Mouse (Mus musculus) frontal cortex, postnatal 14 days (tissue): Measurements from ENCODE around the gene Runx3.
"Not testable (repeated sequence)": the region's sequence is repeated elsewhere in the genome, so short reads cannot be mapped to it uniquely, and the experiment has no call there.

ENCODE experiments used
- DNase-seq, 2 experiments: peaks; one replicate each; pipeline ENCODE4 v3.0.0; 2022; ENCODE audit warnings: low spot score in 2 of 2

Runx3 gene

DNA sequence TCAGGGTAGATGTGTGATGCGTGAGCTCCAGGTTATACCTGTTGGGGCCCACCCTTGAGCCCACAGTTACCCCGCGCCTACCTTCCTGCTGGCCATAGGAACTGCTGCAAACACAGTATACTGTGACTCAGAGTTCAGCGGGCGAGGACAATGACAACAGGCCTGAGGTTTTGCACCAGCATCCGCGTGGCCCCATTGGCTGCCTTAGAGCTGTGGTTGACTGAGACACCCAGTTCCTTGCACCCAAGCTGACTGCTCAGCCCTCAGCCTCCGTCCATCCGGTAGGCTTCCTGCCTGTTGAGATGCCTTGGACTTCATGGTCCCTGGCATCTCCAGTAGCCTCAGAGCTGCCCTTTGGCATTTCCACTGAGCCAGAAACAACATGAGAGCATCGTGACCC lies 48.6 kb downstream of the Runx3 start:
- no peak for DNase-seq

DNA sequence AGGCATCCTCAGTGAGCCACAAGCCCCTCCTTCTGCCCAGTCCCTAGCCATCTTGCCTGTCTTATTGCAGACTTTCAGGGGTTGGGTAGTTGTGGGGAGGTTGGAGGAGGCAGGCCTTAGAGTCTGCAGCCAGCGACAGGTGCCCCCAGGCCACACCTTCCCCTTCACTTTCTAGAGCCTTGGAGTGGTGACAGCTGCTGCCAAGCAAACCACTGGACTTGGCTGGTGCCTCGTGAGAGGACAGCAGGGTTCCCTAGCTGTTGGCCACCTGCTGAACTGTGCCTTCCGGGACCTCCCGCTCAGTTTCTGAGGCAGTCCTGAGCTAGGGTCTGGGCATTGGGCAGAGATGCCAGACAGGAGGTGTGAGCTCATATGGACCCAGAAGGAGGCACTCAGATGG lies 49.0 kb downstream of the Runx3 start:
- DNase-seq = no peak

DNA sequence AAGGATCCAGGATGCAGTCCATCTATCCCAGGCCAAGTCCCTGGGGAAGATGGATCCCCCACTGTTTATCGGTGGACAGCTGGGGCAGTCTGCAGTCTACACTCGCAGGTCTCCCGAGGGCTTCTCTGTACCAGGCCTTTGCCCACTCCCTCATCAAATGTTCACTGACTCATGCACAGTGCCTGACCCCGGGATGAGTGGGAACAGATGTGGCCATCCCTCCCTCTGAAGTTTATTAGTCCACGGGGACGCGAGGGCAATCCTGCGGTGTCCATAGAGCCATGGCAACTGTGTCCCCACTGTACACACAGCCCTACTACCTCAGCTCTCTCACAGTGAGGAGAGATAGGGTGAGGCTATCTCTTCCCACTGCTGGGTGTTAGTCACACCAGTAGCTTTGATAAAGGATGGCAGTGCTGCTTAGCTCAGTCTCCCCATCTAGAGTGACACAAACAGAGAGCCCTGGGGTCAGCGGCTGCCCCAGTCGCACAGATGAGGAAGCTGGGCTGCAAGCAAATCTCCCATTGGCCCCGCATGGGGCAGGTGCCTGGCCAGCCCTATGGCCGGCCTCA lies 50.9 kb downstream of the Runx3 start:
- DNase-seq = no peak

DNA sequence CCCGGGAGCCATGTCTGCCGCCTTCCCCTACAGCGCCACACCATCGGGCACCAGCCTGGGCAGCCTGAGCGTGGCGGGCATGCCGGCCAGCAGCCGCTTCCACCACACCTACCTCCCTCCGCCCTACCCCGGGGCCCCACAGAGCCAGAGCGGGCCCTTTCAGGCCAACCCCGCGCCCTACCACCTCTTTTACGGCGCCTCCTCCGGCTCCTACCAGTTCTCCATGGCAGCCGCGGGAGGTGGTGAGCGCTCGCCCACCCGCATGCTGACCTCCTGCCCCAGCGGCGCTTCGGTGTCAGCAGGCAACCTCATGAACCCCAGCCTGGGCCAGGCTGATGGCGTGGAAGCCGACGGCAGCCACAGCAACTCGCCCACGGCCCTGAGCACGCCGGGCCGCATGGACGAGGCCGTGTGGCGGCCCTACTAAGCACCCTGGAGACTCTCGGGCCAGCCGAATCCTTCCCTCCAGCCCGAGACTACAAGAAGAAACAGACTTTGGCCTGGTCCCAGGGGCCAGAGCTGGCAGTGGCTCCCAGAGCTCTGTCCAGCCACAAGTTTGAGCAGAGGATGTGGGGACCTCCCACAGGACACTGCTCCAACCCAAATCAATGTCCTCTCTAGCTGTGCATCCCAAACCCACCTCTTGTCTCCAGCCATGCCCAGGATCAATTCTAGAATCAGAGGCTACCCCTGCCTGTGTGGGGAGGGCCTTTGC lies 55.1 kb downstream of the Runx3 start:
- no peak for DNase-seq

DNA sequence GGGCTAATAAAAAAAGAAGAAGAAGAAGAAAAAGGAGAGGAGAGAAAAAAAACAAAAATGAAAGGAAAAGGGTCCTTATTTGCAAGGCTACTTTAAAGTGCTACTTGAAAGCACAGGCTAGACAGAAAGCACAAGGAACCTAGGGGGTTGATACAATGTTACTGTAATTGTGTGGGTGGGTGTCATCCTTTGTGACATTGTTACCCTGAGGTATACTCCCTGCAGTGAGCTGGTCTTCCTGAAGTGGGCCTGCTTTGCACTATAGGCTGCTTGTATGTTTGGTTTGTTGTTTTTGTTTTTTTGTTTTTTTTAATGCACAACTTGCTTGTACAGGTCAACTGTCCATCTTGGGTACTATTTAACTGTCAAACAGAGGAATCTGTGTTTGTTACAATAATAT lies 57.1 kb downstream of the Runx3 start:
- no peak for DNase-seq

DNA sequence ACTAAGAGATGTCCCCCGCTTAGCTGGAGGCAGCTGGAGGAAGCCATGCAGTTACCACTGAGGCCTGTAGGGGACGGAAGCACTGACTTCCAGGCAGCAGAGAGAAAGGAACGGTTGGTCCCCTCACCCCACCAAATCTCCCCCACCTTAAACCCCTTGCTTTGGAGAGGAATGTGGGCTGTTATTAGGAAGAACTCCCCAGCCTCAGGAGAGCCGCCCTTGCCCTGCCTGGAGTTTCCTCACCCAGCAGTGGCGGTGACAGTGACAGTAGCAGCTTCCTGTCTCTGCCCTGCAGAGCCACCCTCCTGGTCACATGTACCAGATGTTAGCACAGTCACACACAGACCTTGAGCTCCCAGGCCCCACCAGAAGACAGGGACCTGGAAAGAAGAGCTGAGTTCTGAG lies 58.6 kb downstream of the Runx3 start:
- DNase-seq = no peak

DNA sequence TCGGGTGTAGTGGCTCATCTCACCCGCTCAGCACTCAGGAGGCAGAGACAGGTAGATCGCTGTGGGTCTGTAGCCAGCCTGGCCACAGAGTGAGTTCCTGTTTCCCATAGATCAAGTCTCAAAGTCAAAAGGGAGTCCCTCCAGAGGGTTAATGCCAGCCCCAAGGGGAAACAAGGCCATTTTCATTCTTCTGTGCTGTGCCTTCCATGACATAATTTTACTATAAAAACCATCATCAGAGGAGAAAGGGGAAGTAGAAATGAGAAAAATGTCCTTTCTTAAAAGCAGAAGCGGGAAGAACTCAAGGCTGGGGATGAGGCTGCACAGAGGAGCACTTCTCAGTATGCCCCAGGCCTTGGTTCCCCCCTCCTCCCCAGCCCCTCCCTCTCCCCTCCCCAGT lies 61.4 kb downstream of the Runx3 start:
- no peak for DNase-seq

DNA sequence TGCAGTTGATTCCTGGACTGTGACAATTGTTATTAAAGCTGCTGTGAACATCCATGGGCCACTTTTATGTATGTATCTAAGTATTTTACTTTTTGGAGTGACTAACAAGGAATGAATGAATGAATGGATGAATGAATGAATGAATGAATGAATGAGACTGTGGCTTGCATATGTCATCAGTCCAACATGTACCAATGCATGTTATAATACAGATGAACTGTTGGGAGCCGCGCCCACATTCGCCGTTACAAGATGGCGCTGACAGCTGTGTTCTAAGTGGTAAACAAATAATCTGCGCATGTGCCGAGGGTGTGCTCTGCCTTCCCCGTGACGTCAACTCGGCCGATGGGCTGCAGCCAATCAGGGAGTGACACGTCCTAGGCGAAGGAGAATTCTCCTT lies 63.8 kb downstream of the Runx3 start:
- DNase-seq = not testable (repeated sequence)

DNA sequence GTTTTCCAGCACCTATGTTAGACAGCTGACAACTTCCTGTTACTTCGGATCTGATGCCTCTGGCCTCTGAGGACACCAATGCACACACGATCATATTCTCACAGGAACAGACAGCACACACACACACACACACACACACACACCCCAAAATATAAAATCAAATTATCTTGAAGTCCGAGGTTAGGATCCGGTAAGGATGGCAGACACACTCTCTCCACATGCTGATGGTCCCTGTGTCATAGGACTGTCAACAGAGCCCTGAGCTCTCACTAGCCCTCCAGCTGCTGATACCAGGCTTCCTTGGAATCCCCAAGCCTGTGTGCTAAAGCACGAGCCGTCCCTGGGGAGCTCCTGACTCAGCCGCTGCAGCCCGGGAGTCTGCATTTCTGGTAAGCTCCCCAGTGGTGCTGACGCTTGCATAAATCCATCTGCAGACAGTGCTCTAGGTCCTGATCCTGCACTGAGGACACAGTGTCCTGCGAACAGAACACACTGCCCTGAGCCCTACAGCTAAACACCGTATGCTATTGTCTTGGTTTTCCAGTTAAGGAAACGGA lies 69.1 kb downstream of the Runx3 start:
- no peak for DNase-seq

DNA sequence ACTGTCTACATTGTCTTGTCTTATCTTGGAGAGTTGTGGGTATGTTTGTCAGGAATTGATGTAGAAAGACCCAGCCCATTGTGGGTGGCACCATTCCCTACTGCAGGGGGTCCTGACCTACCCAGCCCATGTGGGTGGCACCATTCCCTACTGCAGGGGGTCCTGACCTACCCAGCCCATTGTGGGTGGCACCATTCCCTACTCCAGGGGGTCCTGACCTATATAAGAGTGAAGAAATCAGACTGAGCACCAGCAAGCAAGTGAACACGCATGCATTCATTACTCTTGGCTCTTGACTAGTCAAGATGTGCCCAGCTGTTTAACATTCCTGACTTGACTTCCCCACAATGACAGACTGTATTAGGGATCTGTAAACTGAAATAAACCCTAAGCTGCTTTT lies 69.9 kb downstream of the Runx3 start:
- no peak for DNase-seq

DNA sequence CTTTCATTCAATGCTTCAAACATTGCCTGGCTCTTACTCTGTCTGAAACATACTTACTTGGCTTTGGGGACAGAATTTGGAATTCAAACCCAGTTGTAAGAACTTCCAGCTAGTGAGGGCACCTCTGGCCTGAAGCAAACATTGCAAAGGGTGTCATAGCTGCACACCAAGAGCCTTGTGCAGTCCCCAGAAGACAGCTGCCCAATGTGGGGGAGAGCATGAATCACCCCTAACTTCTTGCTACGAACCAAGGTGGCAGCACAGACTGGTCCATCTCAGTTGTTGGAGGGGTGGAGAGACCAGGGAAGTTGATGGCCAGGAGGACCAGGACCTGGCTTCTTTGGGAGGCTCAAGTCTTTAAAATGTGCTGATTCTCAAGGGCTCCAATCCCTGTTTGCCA lies 70.7 kb downstream of the Runx3 start:
- no peak for DNase-seq

DNA sequence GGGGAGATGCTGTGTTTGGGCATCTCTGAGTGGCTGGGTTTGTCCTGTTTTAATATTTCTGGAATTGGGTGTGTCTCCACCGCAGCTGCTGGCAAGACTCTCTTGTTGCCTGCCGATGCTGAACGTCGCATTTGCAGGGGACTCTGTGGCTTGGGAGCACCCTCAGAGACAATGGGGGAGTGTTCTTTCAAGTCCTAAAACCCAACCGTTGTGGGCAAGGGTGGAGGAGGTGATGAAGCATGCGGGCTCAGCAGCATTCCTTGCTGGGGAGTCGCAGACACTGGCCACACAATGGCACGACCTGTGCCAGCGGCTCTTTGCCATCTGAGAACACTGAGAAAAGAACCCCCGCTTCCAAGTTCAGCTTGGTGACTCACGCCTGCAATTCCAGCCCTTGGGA lies 71.2 kb downstream of the Runx3 start:
- DNase-seq = no peak

DNA sequence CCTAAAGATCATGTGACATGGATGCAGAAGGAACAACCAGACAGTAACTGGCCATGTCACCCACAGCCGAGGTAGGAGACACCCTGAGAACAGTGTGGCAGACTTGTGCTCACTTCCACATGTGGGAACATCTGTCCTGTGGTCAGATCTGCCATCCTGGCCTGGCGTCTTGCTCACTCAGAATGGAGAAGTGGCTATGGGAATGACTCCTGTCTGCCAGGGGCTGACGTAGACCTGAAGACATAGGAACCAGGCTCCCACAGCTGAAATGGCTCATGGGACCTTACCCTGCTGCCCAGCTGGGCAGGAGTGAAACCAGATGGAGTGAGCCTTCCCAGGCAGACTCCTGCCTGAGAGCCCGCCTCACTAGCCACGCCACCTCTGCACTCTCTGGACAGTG lies 72.4 kb downstream of the Runx3 start:
- no peak for DNase-seq

DNA sequence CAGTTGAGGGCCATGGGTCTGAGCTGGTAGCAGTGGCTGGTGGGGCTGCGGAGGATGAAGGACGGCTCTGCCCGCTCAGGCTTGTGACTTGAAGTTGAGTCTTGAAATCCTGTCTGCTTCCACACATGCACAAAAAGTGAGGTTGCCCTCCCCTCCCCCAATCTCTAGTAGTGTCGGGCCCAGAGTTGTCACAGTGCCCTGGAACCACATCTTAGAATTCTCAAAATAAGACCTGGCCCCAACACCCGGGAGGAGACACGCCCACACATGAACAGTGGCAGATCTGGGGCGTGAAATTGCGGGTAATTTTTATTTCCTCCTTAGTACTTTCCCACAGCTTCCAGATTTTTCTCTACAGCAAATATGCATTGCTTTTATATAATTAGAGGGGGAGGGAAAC lies 77.4 kb downstream of the Runx3 start:
- no peak for DNase-seq

DNA sequence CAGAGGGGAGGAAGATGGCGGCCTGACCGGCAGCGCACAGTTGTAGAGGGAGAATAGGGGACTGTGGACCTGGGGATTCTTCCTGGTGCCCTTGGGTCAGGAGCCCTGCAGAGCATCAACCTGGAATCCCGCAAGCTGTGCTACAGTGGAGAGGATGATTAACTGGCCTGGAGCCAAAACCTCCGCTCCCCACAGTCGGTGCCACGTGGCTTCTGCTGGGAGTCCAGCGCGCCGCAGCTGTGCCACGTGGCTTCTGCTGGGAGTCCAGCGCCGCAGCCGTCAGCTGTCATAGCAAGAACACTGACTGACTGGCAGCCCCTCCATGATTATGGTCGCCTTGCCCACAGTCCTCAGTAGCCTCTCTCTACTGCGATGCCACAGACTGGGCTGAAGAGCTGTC lies 81.3 kb downstream of the Runx3 start:
- DNase-seq = no peak

DNA sequence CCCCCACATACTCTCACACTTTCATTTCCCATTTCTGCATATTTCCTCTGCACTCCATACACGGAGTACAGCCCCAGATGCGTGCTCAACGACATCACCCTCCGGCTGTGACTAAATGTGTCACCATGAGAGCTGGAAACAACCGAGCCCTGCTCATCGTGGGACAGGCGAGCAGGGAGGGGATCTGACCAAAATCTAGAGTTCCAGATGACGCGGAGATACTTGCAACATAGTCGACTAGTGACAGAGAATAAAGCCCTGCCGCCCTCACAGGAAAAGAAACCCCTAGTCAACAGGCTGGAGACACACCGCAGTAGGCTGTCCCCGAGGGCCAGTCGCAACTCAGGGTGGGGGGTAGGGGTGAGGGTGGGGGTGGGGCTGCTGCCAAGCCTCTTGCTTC lies 82.8 kb downstream of the Runx3 start:
- no peak for DNase-seq

DNA sequence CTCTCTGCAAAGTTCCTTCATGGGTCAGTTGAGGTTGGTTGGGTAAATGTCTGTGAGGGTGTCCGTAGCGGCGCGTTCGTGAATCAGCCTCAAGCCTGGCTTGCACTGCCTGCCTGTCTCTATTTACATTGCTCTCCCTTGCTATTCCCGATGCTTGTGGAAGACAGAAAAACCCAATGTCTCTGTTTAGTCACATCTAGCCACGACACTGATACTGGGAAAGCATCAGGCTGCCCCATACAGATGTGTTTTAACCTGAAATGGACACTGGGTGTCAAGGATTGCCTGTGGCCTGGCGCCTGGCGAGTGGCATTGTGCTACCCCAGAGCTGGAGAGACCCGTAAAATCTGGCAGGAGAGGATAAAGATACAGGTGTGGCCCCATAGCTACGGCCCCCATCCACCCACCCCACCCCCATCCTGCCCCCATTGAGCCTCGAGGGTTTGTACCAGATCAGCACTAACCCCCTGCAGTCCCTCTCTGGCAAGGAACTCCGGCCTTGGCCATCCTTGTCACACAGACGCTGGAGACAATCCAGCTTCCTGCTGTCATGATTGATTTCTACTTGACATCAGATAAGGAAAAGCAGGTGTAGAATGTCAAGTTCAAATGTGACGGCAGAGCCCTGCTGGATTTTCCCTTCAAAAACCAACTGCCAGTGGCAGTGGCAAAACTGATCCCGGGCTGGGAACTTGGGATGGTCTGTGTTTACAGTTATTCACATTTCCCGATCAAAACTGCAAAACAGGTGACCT lies 83.5 kb downstream of the Runx3 start:
- DNase-seq = no peak

DNA sequence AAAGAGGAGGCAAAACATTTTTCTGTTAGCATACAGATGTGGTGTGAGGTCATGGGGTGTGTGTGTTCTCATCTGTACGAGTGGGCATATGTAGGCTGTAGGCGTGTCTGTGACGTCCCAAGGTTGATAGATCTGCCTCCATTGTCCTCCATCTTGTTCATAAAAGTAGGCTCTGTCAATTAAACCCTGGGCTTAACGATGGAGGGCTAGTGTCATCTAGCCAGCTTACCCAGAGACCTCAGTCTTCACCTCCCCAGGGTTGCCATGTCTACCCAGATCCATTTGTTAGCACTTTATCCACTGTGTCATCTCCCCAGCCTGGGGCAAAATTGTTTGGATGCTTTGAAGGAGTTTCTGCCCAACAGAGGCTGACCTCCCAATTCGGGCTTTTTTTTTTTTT lies 84.2 kb downstream of the Runx3 start:
- no peak for DNase-seq

DNA sequence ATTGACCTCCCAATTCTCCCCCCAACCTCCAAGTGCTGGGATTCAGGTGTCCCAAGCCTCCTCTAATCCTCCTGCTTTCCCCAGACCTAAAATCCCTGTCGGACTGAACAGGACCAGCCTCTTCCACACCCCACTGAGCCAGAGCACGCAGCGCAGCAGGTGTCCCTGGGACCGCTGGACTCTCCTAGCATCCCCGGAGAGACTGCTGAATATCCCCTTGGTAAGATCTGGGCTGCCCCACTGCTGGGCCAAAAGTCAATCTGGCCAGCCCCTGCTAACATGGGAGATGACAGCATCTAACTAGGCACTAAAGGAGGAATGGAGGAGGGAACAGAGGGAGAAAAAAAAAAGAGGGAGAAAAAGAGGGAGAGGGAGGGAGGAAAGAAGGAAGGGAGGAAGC lies 84.8 kb downstream of the Runx3 start:
- DNase-seq = no peak

DNA sequence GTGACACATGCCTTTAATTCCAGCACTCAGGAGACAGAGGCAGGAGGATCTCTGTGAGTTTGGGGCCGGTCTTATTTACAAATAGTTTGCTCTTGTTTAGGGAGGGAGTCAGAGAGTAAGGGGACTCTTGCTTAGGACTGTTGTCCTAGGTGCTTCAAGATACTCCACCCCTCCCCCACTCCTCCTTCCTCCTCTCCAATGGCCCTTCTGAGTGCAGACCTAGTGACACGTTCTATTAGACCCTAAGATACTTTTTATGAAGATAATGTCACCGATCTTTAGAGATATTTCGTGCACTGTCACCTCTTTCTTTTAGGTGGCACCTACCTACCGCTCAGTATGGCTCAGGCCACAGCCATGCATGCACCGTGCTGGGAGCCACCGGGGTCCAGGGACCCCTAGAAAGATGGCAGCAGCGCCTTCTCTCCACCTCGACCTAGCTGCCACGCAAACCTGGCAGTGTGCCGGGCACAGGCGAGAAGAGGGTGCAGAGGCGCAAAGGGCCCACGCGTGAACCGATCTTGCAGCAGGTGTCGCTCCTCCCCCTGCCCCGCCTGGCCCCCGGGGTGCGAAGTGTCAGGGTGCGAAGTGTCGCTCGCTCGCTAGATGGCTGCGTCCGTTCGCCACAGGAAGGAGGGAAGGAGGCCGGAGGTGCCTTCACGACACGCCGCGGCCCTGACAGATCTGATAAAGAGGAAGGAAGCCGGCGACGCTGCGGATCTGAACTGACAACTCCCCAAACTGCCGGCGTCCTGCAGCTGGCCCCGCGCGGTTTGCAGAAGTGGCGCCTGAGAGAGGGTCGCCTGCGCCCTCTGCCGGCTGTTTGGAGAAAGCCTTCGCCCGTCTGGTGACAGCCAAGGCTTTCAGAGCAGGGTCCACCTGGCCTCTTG lies 85.5 kb downstream of the Runx3 start:
- peak; percentile 34 to 68 for DNase-seq

DNA sequence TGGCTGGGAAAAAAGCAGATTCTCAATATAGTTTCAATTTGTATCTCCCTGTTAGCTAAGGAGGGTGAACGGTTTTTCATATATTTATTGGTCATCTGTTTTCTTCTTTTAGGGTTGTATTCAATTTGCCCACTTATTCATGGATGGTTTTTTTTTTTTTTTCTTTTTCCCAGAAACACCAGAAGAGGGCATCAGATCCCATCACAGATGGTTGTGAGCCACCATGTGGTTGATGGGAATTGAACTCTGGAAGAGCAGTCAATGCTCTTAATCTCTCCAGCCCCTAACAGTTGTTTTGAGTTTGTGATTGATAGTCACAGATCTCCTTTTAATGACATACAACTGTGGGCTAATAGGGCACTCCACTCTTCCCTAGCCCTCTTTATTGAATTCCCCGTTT lies 89.4 kb downstream of the Runx3 start:
- DNase-seq = no peak

DNA sequence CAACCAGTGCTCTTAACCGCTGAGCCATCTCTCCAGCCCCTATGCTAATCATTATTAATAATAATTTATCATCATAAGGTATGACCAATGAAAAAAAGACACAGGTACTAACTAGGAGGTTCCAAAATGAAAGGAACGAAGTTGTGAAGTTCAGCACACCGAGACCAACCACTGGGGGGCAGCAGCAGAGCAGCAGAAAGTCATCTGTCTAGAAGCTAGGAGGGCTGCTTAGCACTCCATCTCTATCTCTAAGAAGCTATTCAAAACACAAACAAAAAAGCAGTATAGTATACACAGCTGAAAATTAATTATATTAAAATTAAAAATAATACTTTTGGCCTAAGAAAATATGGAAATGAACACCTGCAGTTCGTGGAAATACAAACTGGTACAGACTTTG lies 99.2 kb downstream of the Runx3 start:
- DNase-seq = peak; percentile 52 to 80
